Mouse (Mus musculus): ENCODE measurements around the gene Clec2i. TPM values are rescaled to one million over a fixed set of nuclear protein-coding genes. Genes with fewer than 3 reads are reported as not detected.
"Not testable (repeated sequence)": the region's sequence is repeated elsewhere in the genome, so short reads cannot be mapped to it uniquely, and the experiment has no call there.

Clec2i gene
- total RNA-seq, 2 experiments from 2014 or later: 0.15 TPM; not detected in 1

GRCm38 (mm10) chr6:128852766-128853165 lies 34.6 kb upstream of the Clec2i start:
- DNase-seq (ENCODE audit: low spot score in 2 of 2): no peak
- intact Hi-C loops (cut with DNase I): loop anchor here (5.0 kb wide), 2 partner anchors 405 to 515 kb away; no protein-coding TSS in a partner anchor

GRCm38 (mm10) chr6:128854024-128854820 lies 33.2 kb upstream of the Clec2i start:
- intact Hi-C loops (cut with DNase I): loop anchor here (2.0 to 5.0 kb wide), 3 partner anchors 213 to 513 kb away; no protein-coding TSS in a partner anchor
- DNase-seq (ENCODE audit: low spot score in 2 of 2): peak; percentile 59 to 75

GRCm38 (mm10) chr6:128854895-128855294 lies 32.5 kb upstream of the Clec2i start:
- no peak for DNase-seq (ENCODE audit: low spot score in 2 of 2)
- intact Hi-C loops (cut with DNase I): loop anchor here (2.0 to 5.0 kb wide), 4 partner anchors 212 to 512 kb away; no protein-coding TSS in a partner anchor

- no peak for DNase-seq (ENCODE audit: low spot score in 2 of 2)
- intact Hi-C loops (cut with DNase I): loop anchor here (2.0 to 5.0 kb wide), 2 partner anchors 211 to 382 kb away; no protein-coding TSS in a partner anchor
Measured at GRCm38 (mm10) chr6:128855477-128855876, 31.9 kb upstream of the Clec2i start.

GRCm38 (mm10) chr6:128856250-128856649 lies 31.1 kb upstream of the Clec2i start:
- DNase-seq (ENCODE audit: low spot score in 2 of 2): peak in 1 of 2 experiments; percentile 54

GRCm38 (mm10) chr6:128857976-128858375 lies 29.4 kb upstream of the Clec2i start:
- intact Hi-C loops (cut with DNase I): loop anchor here (5.0 kb wide), 1 partner anchor 379 kb away; no protein-coding TSS in a partner anchor
- DNase-seq (ENCODE audit: low spot score in 2 of 2): no peak

More at GRCm38 (mm10) chr6:128856250-128856649, 31.1 kb upstream of the Clec2i start:
- intact Hi-C loops (cut with DNase I): loop anchor here (5.0 kb wide), 1 partner anchor 381 kb away; no protein-coding TSS in a partner anchor

GRCm38 (mm10) chr6:128868861-128869260 lies 18.5 kb upstream of the Clec2i start:
- DNase-seq (ENCODE audit: low spot score in 2 of 2): no peak
- intact Hi-C loops (cut with DNase I): no loop called here

GRCm38 (mm10) chr6:128871910-128872610 lies 15.3 kb upstream of the Clec2i start:
- no peak for DNase-seq (ENCODE audit: low spot score in 2 of 2)
- intact Hi-C loops (cut with DNase I): no loop called here

- DNase-seq (ENCODE audit: low spot score in 2 of 2): no peak
- intact Hi-C loops (cut with DNase I): loop anchor here (1.0 to 10.0 kb wide), 2 partner anchors 83 to 234 kb away; no protein-coding TSS in a partner anchor
Measured at GRCm38 (mm10) chr6:128888834-128889233, 1.4 kb downstream of the Clec2i start.

- DNase-seq (ENCODE audit: low spot score in 2 of 2): no peak
Measured at GRCm38 (mm10) chr6:128890948-128891355, 3.6 kb downstream of the Clec2i start, which contains the start of gene BC035044. Gene BC035044, minus strand, starts transcription at chr6:128891126.

GRCm38 (mm10) chr6:128895404-128896001 lies 8.1 kb downstream of the Clec2i start:
- DNase-seq (ENCODE audit: low spot score in 2 of 2): no peak
- intact Hi-C loops (cut with DNase I): loop anchor here (10.0 kb wide), 1 partner anchor 289 kb away; the partner anchor contains the start of gene Clec2d

More at GRCm38 (mm10) chr6:128890948-128891355, 3.6 kb downstream of the Clec2i start, which contains the start of gene BC035044:
- intact Hi-C loops (cut with DNase I): loop anchor here (10.0 kb wide), 1 partner anchor 294 kb away; the partner anchor contains the start of gene Clec2d

GRCm38 (mm10) chr6:128900044-128900443 lies 12.7 kb downstream of the Clec2i start:
- no peak for DNase-seq (ENCODE audit: low spot score in 2 of 2)
- intact Hi-C loops (cut with DNase I): no loop called here

GRCm38 (mm10) chr6:128900796-128901552 lies 13.6 kb downstream of the Clec2i start:
- intact Hi-C loops (cut with DNase I); DNase-seq (ENCODE audit: low spot score in 2 of 2): not testable (repeated sequence)

GRCm38 (mm10) chr6:128913598-128914254 lies 26.3 kb downstream of the Clec2i start:
- intact Hi-C loops (cut with DNase I): no loop called here
- DNase-seq (ENCODE audit: low spot score in 2 of 2): no peak

- intact Hi-C loops (cut with DNase I): no loop called here
- no peak for DNase-seq (ENCODE audit: low spot score in 2 of 2)
Measured at GRCm38 (mm10) chr6:128917322-128917721, 29.9 kb downstream of the Clec2i start.

- DNase-seq (ENCODE audit: low spot score in 2 of 2): no peak
- intact Hi-C loops (cut with DNase I): no loop called here
Measured at GRCm38 (mm10) chr6:128933050-128933449, 45.7 kb downstream of the Clec2i start.

- intact Hi-C loops (cut with DNase I); DNase-seq (ENCODE audit: low spot score in 2 of 2): not testable (repeated sequence)
Measured at GRCm38 (mm10) chr6:128934081-128934480, 46.7 kb downstream of the Clec2i start, which contains the start of gene Clec2g. Gene Clec2g, plus strand, starts transcription at chr6:128934381.

Data from left cerebral cortex, postnatal 14 days (tissue).